Mouse (Mus musculus): ENCODE measurements at regions not wholly inside any gene's neighbourhood (a gene's known extent, or its start where the extent isn't known, plus 50 kb on each side); places are given as distances from the start of the nearest gene placed in this dataset.

GRCm38 (mm10) chr1:190307751-190308150 is 137.2 kb upstream of the Prox1 start:
- ATAC-seq (ENCODE audit: low FRiP score) (no peak), DNase-seq (ENCODE audit: low spot score) (no peak)
- Histone ChIP-seq H3K9ac (ENCODE audit: low read depth, low read length) (no peak overlapping the region), H3K4me2 (replicated peaks; ENCODE audit: low read depth, low read length) (no peak overlapping the region), H3K27ac (ENCODE audit: low read depth, low read length) (no peak overlapping the region), H3K9me3 (ENCODE audit: control insufficient read depth, low read length) (no peaks in the 10 kb centered on the region), H3K4me3 (ENCODE audit: low read depth, low read length) (no peak overlapping the region), H3K4me1 (replicated peaks; ENCODE audit: control insufficient read depth, insufficient read depth, low read length) (no peaks in the 10 kb centered on the region), H3K27me3 (ENCODE audit: control insufficient read depth, insufficient read depth, low read length) (no peaks in the 10 kb centered on the region), H3K36me3 (ENCODE audit: control insufficient read depth, insufficient read depth, low read length) (no peaks in the 10 kb centered on the region)
- WGBS, result 80% methylated on average over 3 of the region's 3 CpGs

- no peak overlapping the region for H3K4me2 ChIP-seq (replicated peaks; ENCODE audit: low read depth, low read length)
- no peaks in the 10 kb centered on the region for H3K36me3 ChIP-seq (ENCODE audit: control insufficient read depth, insufficient read depth, low read length)
- H3K4me1 ChIP-seq (replicated peaks; ENCODE audit: control insufficient read depth, insufficient read depth, low read length), result no peaks in the 10 kb centered on the region
- DNase-seq (ENCODE audit: low spot score) (no peak), ATAC-seq (ENCODE audit: low FRiP score) (no peak)
- no peaks in the 10 kb centered on the region for H3K27me3 ChIP-seq (ENCODE audit: control insufficient read depth, insufficient read depth, low read length)
- H3K4me3 ChIP-seq (ENCODE audit: low read depth, low read length), result no peak overlapping the region
- no peak overlapping the region for H3K9ac ChIP-seq (ENCODE audit: low read depth, low read length)
- 95% methylated on average over 10 of the region's 10 CpGs for WGBS
- no peaks in the 10 kb centered on the region for H3K9me3 ChIP-seq (ENCODE audit: control insufficient read depth, low read length)
- H3K27ac ChIP-seq (ENCODE audit: low read depth, low read length), result no peak overlapping the region
Measured at GRCm38 (mm10) chr1:190297666-190298327, 127.3 kb upstream of the Prox1 start.

- Histone ChIP-seq H3K9ac (ENCODE audit: low read depth, low read length) (no peak overlapping the region), H3K36me3 (ENCODE audit: control insufficient read depth, insufficient read depth, low read length) (no peaks in the 10 kb centered on the region), H3K27ac (ENCODE audit: low read depth, low read length) (no peak overlapping the region), H3K4me1 (replicated peaks; ENCODE audit: control insufficient read depth, insufficient read depth, low read length) (peaks cover 3% of the 10 kb centered on the region; the same call in 1 of the 2 replicates), H3K9me3 (ENCODE audit: control insufficient read depth, low read length) (no peaks in the 10 kb centered on the region), H3K27me3 (ENCODE audit: control insufficient read depth, insufficient read depth, low read length) (no peaks in the 10 kb centered on the region), H3K4me2 (replicated peaks; ENCODE audit: low read depth, low read length) (no peak overlapping the region), H3K4me3 (ENCODE audit: low read depth, low read length) (no peak overlapping the region)
- 92% methylated on average over 11 of the region's 11 CpGs for WGBS
- DNase-seq (ENCODE audit: low spot score) (no peak), ATAC-seq (ENCODE audit: low FRiP score) (no peak)
Measured at GRCm38 (mm10) chr1:190290061-190290460, 119.5 kb upstream of the Prox1 start.

GRCm38 (mm10) chr1:190286481-190287145 is 116.1 kb upstream of the Prox1 start:
- no peak overlapping the region for H3K4me3 ChIP-seq (ENCODE audit: low read depth, low read length)
- WGBS, result 74% methylated on average over 17 of the region's 17 CpGs
- H3K9ac ChIP-seq (ENCODE audit: low read depth, low read length), result no peak overlapping the region
- H3K4me1 ChIP-seq (replicated peaks; ENCODE audit: control insufficient read depth, insufficient read depth, low read length), result peaks cover 3% of the 10 kb centered on the region; the same call in 1 of the 2 replicates
- no peak for ATAC-seq (ENCODE audit: low FRiP score)
- no peaks in the 10 kb centered on the region for H3K36me3 ChIP-seq (ENCODE audit: control insufficient read depth, insufficient read depth, low read length)
- DNase-seq (ENCODE audit: low spot score), result no peak
- no peak overlapping the region for H3K27ac ChIP-seq (ENCODE audit: low read depth, low read length)
- H3K4me2 ChIP-seq (replicated peaks; ENCODE audit: low read depth, low read length), result no peak overlapping the region
- no peaks in the 10 kb centered on the region for H3K9me3 ChIP-seq (ENCODE audit: control insufficient read depth, low read length)
- no peaks in the 10 kb centered on the region for H3K27me3 ChIP-seq (ENCODE audit: control insufficient read depth, insufficient read depth, low read length)

GRCm38 (mm10) chr1:190285636-190286035 is 115.1 kb upstream of the Prox1 start:
- no peaks in the 10 kb centered on the region for H3K9me3 ChIP-seq (ENCODE audit: control insufficient read depth, low read length)
- H3K4me1 ChIP-seq (replicated peaks; ENCODE audit: control insufficient read depth, insufficient read depth, low read length), result peaks cover 3% of the 10 kb centered on the region; the same call in 1 of the 2 replicates
- H3K9ac ChIP-seq (ENCODE audit: low read depth, low read length), result no peak overlapping the region
- DNase-seq (ENCODE audit: low spot score) (no peak), ATAC-seq (ENCODE audit: low FRiP score) (no peak)
- H3K4me2 ChIP-seq (replicated peaks; ENCODE audit: low read depth, low read length), result no peak overlapping the region
- 82% methylated on average over 8 of the region's 8 CpGs for WGBS
- no peak overlapping the region for H3K27ac ChIP-seq (ENCODE audit: low read depth, low read length)
- no peaks in the 10 kb centered on the region for H3K36me3 ChIP-seq (ENCODE audit: control insufficient read depth, insufficient read depth, low read length)
- H3K27me3 ChIP-seq (ENCODE audit: control insufficient read depth, insufficient read depth, low read length), result no peaks in the 10 kb centered on the region
- H3K4me3 ChIP-seq (ENCODE audit: low read depth, low read length), result no peak overlapping the region

GRCm38 (mm10) chr1:190285049-190285448 is 114.5 kb upstream of the Prox1 start:
- DNase-seq (ENCODE audit: low spot score) (no peak), ATAC-seq (ENCODE audit: low FRiP score) (no peak)
- Histone ChIP-seq H3K27me3 (ENCODE audit: control insufficient read depth, insufficient read depth, low read length) (no peaks in the 10 kb centered on the region), H3K9me3 (ENCODE audit: control insufficient read depth, low read length) (no peaks in the 10 kb centered on the region), H3K4me2 (replicated peaks; ENCODE audit: low read depth, low read length) (no peak overlapping the region), H3K27ac (ENCODE audit: low read depth, low read length) (no peak overlapping the region), H3K4me1 (replicated peaks; ENCODE audit: control insufficient read depth, insufficient read depth, low read length) (peaks cover 3% of the 10 kb centered on the region; the same call in 1 of the 2 replicates), H3K4me3 (ENCODE audit: low read depth, low read length) (no peak overlapping the region), H3K36me3 (ENCODE audit: control insufficient read depth, insufficient read depth, low read length) (no peaks in the 10 kb centered on the region), H3K9ac (ENCODE audit: low read depth, low read length) (no peak overlapping the region)
- WGBS, result 88% methylated on average over 8 of the region's 8 CpGs

GRCm38 (mm10) chr1:190284138-190284537 is 113.6 kb upstream of the Prox1 start:
- no peak overlapping the region for H3K4me3 ChIP-seq (ENCODE audit: low read depth, low read length)
- H3K9ac ChIP-seq (ENCODE audit: low read depth, low read length), result no peak overlapping the region
- no peaks in the 10 kb centered on the region for H3K9me3 ChIP-seq (ENCODE audit: control insufficient read depth, low read length)
- DNase-seq (ENCODE audit: low spot score) (no peak), ATAC-seq (ENCODE audit: low FRiP score) (no peak)
- H3K4me1 ChIP-seq (replicated peaks; ENCODE audit: control insufficient read depth, insufficient read depth, low read length), result peaks cover 3% of the 10 kb centered on the region; the same call in 1 of the 2 replicates
- no peaks in the 10 kb centered on the region for H3K27me3 ChIP-seq (ENCODE audit: control insufficient read depth, insufficient read depth, low read length)
- no peak overlapping the region for H3K27ac ChIP-seq (ENCODE audit: low read depth, low read length)
- 72% methylated on average over 9 of the region's 9 CpGs for WGBS
- no peak overlapping the region for H3K4me2 ChIP-seq (replicated peaks; ENCODE audit: low read depth, low read length)
- no peaks in the 10 kb centered on the region for H3K36me3 ChIP-seq (ENCODE audit: control insufficient read depth, insufficient read depth, low read length)

- 65% methylated on average over 18 of the region's 18 CpGs for WGBS
- Histone ChIP-seq H3K4me2 (replicated peaks; ENCODE audit: low read depth, low read length) (no peak overlapping the region), H3K27me3 (ENCODE audit: control insufficient read depth, insufficient read depth, low read length) (no peaks in the 10 kb centered on the region), H3K36me3 (ENCODE audit: control insufficient read depth, insufficient read depth, low read length) (no peaks in the 10 kb centered on the region), H3K4me1 (replicated peaks; ENCODE audit: control insufficient read depth, insufficient read depth, low read length) (no peaks in the 10 kb centered on the region), H3K9me3 (ENCODE audit: control insufficient read depth, low read length) (no peaks in the 10 kb centered on the region), H3K4me3 (ENCODE audit: low read depth, low read length) (no peak overlapping the region), H3K9ac (ENCODE audit: low read depth, low read length) (no peak overlapping the region), H3K27ac (ENCODE audit: low read depth, low read length) (no peak overlapping the region)
- peak; percentile 47; the same call in 1 of the 2 replicates for ATAC-seq (ENCODE audit: low FRiP score)
- no peak for DNase-seq (ENCODE audit: low spot score)
Measured at GRCm38 (mm10) chr1:190280081-190280858, 109.8 kb upstream of the Prox1 start.

Data from hindbrain, embryonic 11.5 days (tissue).